Mouse (Mus musculus): ENCODE data around the gene Nelfe. TPM values are rescaled to one million over a fixed set of nuclear protein-coding genes. Genes with fewer than 3 reads are reported as not detected.
"Not testable (repeated sequence)": the region's sequence is repeated elsewhere in the genome, so short reads cannot be mapped to it uniquely, and the experiment has no call there.

Gene Nelfe
- total RNA-seq, 1 experiment from 2014 or later = 57.9 TPM

DNA sequence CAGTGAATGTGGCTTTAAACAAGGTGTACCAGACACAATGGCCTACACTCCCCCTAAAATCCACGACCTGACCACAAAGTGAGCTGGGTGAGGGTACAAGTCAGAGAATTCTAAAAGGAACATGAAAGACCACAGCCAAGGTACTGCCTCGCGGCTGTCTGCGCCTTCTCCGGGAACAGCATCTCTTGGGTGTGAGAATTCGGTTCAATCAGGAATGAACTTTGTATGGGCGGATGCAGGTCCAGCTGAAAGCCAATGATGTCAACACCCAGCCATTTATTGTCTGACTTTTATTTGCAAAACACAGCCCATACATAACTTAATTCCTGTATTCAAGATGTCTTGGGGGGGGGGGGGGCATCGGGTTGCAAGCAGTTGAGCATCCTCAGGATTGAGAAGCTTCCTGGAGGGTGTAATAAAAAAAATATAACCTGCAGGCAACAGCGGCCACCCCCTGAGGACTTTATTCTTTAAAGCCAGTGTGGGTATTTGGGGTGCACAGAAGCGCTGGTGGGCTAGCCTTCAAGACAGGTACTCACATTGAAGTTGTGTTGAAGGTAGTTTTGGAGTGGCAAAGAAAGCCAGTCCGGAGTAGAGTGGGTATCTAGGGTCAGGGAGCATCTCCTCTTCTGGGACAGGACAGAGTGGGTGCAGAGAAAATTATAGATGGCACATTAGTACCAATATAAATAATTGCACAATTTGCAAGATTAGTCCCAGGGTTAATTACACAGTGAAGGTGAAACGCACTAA, 43.1 kb downstream of the Nelfe start:
- DNase-seq = no peak

DNA sequence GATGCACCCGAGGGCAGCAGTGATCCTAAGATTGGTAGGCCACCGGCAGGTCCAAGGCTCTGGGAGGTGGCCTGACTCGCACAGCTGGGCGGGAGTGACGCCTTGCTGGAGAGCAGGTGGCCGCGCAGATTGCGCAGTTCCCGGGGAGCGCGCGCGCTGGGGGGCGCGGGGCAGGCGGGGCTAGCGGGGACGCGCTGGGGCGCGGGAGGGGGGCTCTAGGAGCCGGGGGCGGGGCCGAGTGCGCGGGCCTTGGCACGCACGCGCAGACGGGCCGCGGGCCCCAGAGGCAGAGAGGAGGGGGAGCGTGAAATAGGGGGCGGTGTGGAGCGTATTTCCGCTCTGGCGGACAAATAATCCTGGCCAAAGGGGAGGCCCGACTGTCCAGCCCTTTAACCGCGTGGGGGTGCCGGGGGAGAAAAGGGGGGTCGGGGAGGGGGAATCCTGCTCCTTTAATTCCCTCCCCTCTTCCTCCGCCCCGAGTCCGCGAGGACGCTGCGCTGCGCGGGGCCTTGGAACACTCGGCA, 43.9 kb downstream of the Nelfe start:
- peak; percentile 96 for DNase-seq

GRCm38 (mm10) chr17:34894801-34895530, 44.8 kb downstream of the Nelfe start:
- DNase-seq = peak; percentile 78

- DNase-seq = no peak
Measured at GRCm38 (mm10) chr17:34895724-34896123, 45.5 kb downstream of the Nelfe start.

- no peak for DNase-seq
Measured at GRCm38 (mm10) chr17:34896366-34896765, 46.2 kb downstream of the Nelfe start.

DNA sequence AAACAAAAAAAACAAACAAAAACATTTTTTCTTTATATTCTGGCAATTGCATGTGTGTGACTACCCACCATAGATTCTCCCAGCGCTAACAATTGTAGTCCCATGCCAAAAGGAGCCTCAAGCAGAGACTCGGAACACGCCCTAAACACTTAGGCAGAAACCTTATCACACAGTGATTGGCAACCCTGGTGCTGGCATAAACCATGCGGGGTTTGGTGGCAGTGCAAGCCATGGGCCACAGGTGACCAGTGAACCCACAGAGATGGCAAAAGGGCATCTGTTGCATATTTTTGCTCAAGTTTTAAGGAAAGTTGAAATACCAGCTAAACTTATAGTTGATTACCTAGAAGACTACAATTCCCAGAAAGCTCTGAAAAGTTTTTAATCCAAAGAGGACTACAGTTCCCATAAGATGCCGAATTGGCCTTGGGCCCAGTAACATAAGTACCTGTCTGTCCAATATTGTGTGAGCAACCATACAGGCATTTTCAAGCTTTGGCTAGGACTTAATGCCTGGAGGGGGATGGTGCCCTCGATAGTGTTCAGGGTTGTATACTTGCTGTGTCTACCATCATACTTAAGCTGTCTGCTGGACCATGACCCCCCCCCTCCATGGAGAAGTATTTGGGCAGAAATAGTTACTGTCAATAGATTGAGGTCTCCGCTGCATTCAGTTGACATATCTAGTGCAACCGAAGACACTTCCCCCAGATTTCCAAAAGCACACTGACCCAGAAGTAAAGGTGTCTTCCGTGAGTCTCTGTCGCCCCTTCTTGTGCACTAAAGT, 47.4 kb downstream of the Nelfe start:
- no peak for DNase-seq

DNA sequence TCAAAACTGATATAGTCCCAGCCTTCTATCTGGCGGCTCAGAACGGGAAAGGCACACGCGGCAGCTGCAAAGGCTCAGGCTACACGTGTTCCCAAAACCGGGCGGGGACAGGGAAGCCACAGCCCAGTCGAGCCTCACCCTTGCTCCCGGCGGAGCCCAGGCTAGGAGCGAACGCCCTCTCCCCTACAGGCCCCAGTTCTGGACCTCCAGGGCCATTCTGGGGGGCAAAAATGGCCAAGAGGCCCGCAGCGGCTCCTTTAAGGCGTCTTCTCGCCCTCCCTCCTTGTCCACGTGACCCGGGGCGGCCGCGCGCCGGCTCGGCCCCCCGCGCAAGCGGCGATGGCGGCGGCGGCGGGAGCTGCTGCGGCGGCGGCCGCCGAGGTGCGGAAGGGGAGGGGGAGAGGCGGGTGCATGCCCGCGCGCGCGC, 48.0 kb downstream of the Nelfe start, which contains the start of the genes C2 and Ehmt2:
Gene C2 (minus strand): TSS at position 106 of the 427 bp plus-strand sequence.
Gene Ehmt2 (plus strand): TSS at position 310 of the 427 bp plus-strand sequence.
- peak; percentile 87 for DNase-seq

- DNase-seq = peak; percentile 47
Measured at GRCm38 (mm10) chr17:34898706-34899052, 48.5 kb downstream of the Nelfe start.

- peak; percentile 46 for DNase-seq
Measured at GRCm38 (mm10) chr17:34899053-34899889, 49.1 kb downstream of the Nelfe start.

GRCm38 (mm10) chr17:34899890-34900243, 49.7 kb downstream of the Nelfe start:
- DNase-seq = no peak

DNA sequence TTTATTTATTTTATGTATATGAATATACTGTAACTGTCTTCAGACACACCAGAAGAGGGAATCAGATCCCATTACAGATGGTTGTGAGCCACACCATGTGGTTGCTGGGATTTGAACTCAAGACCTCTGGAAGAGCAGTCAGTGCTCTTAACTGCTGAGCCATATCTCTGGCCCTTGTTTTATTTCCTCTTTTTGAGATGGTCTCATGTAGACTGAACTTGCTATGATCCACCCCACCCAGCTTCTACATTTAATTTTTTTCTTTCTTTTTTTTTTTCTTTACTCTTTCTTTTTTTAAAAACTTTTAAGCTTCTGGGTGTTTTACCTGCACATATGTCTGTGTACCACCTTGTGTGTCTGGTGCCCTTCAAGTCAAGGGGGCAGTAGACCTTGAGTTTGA, 50.6 kb downstream of the Nelfe start:
- DNase-seq = not testable (repeated sequence)

DNA sequence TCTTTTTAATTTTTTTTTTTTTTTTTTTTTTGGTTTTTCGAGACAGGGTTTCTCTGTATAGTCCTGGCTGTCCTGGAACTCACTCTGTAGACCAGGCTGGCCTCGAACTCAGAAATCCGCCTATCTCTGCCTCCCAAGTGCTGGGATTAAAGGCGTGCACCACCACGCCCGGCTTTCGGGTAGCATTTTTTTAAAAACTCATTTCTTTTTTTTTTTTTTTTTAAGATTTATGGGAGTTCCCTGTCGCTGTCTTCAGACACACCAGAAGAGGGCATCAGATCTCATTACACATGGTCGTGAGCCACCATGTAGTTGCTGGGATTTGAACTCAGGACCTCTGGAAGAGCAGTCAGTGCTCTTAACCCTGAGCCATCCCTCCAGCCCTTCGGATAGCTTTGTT, 51.8 kb downstream of the Nelfe start:
- DNase-seq = not testable (repeated sequence)

DNA sequence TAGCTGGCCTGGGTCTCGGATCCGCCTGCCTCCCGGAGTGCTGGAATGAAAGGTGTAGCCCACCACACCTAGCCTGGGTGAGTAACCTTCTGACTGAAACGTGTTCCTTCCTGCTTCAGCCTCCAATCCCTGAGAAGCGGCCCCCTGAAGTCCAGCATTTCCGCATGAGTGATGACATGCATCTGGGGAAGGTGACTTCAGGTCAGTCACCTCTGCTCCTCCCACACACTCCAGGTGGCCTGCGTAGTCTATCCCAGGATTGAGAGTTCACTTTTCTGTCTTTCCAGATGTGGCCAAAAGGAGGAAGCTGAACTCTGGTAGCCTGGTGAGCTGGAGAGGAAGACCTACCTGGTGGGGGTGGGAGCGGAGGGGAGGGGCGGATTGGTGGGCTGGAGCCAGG, 52.7 kb downstream of the Nelfe start:
- DNase-seq = no peak

Small RNAs within 50 kb of the gene (microRNA-seq; reads per million reads assigned to microRNA genes)
- gene Mir6970 = 0 to 1.0 reads per million in 2 experiments
- gene Mir6971 = 4.6 to 4.8 reads per million in 2 experiments
- gene Mir6972 = 0 reads per million in 2 experiments

Other genes starting within 250 kb of the Nelfe start
- gene Rnf5, start 246.7 kb upstream of the Nelfe start, total RNA-seq (2021) = 79.3 and 91.3 TPM in 2 replicates
- 105 and 122 TPM in 2 replicates for gene Agpat1, start 246.1 kb upstream of the Nelfe start, total RNA-seq (2021)
- gene Egfl8, start 234.4 kb upstream of the Nelfe start, total RNA-seq (2021) = 3.0 and 3.8 TPM in 2 replicates
- gene Ppt2, start 221.9 kb upstream of the Nelfe start, total RNA-seq (2021) = 56.9 and 61.1 TPM in 2 replicates
- gene Prrt1, start 220.9 kb upstream of the Nelfe start, total RNA-seq (2021) = 10.8 and 13.5 TPM in 2 replicates
- gene Fkbpl, start 205.6 kb upstream of the Nelfe start, total RNA-seq (2021) = 13.4 TPM in 2 replicates
- 50.4 and 52.5 TPM in 2 replicates for gene Atf6b, start 203.2 kb upstream of the Nelfe start, total RNA-seq (2021)
- gene Tnxb, start 179.9 kb upstream of the Nelfe start, total RNA-seq (2021) = 23.7 and 25.4 TPM in 2 replicates
- gene C4b, start 106.5 kb upstream of the Nelfe start, total RNA-seq (2021) = 134 and 138 TPM in 2 replicates
- 6,026 and 7,512 TPM in 2 replicates for gene Cyp21a1, start 45.8 kb upstream of the Nelfe start, total RNA-seq (2021)
- 45.1 and 45.5 TPM in 2 replicates for gene Stk19, start 13.4 kb upstream of the Nelfe start, total RNA-seq (2021)
- gene Dxo, start 13.4 kb upstream of the Nelfe start, total RNA-seq (2021) = 54.8 and 65.0 TPM in 2 replicates
- 69.2 and 79.3 TPM in 2 replicates for gene Skiv2l, start 181 bp upstream of the Nelfe start, total RNA-seq (2021)
- gene Cfb, start 12.1 kb downstream of the Nelfe start, total RNA-seq (2021) = 6.5 and 18.6 TPM in 2 replicates
- gene Zbtb12, start 29.1 kb downstream of the Nelfe start, total RNA-seq (2021) = 15.0 and 22.5 TPM in 2 replicates
- gene Gm20547, start 31.7 kb downstream of the Nelfe start, total RNA-seq (2021) = not detected in 2 replicates
- 71.7 and 86.4 TPM in 2 replicates for gene C2, start 47.9 kb downstream of the Nelfe start, total RNA-seq (2021)
- gene Ehmt2, start 48.1 kb downstream of the Nelfe start, total RNA-seq (2021) = 158 and 186 TPM in 2 replicates
- 1.7 and 2.4 TPM in 2 replicates for gene Slc44a4, start 64.1 kb downstream of the Nelfe start, total RNA-seq (2021)
- gene Neu1, start 80.9 kb downstream of the Nelfe start, total RNA-seq (2021) = 26.1 and 27.6 TPM in 2 replicates
- 29.0 and 79.3 TPM in 2 replicates for gene Hspa1b, start 108.8 kb downstream of the Nelfe start, total RNA-seq (2021)
- not detected in 2 replicates for gene Gm20481, start 119.5 kb downstream of the Nelfe start, total RNA-seq (2021)
- gene Hspa1a, start 121.8 kb downstream of the Nelfe start, total RNA-seq (2021) = 18.9 and 33.6 TPM in 2 replicates
- gene Hspa1l, start 122.3 kb downstream of the Nelfe start, total RNA-seq (2021) = 0.27 TPM in 1 of 2 replicates, not detected in the other
- 39.6 and 51.2 TPM in 2 replicates for gene Lsm2, start 131.5 kb downstream of the Nelfe start, total RNA-seq (2021)
- 62.4 and 64.8 TPM in 2 replicates for gene Vars, start 150.6 kb downstream of the Nelfe start, total RNA-seq (2021)
- gene Vwa7, start 166.2 kb downstream of the Nelfe start, total RNA-seq (2021) = 0.57 and 0.97 TPM in 2 replicates
- 0.61 TPM in 1 of 2 replicates, not detected in the other for gene Sapcd1, start 177.6 kb downstream of the Nelfe start, total RNA-seq (2021)
- gene Msh5, start 196.4 kb downstream of the Nelfe start, total RNA-seq (2021) = 1.3 and 1.6 TPM in 2 replicates
- gene Clic1, start 199.6 kb downstream of the Nelfe start, total RNA-seq (2021) = 79.7 and 90.5 TPM in 2 replicates
- 14.2 and 17.8 TPM in 2 replicates for gene Ddah2, start 208.6 kb downstream of the Nelfe start, total RNA-seq (2021)
- not detected in 2 replicates for gene Ly6g6c, start 215.0 kb downstream of the Nelfe start, total RNA-seq (2021)
- gene Mpig6b, start 215.8 kb downstream of the Nelfe start, total RNA-seq (2021) = 0.24 TPM in 1 of 2 replicates, not detected in the other
- gene Ly6g6e, start 226.5 kb downstream of the Nelfe start, total RNA-seq (2021) = not detected in 2 replicates
- 1.5 and 2.0 TPM in 2 replicates for gene Ly6g6d, start 227.7 kb downstream of the Nelfe start, total RNA-seq (2021)
- not detected in 2 replicates for gene Ly6g6f, start 235.2 kb downstream of the Nelfe start, total RNA-seq (2021)
- gene Abhd16a, start 238.9 kb downstream of the Nelfe start, total RNA-seq (2021) = 67.1 and 84.9 TPM in 2 replicates

Data from adrenal gland, postnatal 25 days (tissue).